Mouse (Mus musculus) retina, adult 2 months (tissue): ENCODE data around the gene Olfr881.

Experiments used
- DNase-seq: peaks from one replicate; pipeline ENCODE4 v3.0.0-alpha.2; 2012; ENCODE audit warnings: low read depth, low spot score

The Olfr881 gene

DNA sequence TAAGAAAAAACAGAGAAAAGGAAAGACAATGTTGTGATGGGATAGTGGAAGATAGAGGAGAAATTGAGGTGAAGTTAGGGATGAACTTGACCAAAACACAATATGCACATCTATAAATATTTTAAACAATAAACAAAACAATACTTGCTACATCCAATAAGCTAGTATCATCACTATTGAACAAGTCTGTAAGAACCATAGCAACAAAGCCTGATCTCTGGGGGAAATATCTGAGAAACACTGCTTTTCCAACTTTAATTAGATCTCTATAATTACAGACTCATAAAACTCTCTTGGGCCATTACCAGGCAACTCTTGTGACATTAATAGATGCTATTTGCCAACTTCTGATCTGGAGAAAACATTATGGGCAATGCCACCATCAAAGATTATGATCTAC lies at the start of gene Olfr881:
Olfr881 (plus strand) TSS at position 301 of the 400 bp plus-strand sequence.
- no peak for DNase-seq

DNA sequence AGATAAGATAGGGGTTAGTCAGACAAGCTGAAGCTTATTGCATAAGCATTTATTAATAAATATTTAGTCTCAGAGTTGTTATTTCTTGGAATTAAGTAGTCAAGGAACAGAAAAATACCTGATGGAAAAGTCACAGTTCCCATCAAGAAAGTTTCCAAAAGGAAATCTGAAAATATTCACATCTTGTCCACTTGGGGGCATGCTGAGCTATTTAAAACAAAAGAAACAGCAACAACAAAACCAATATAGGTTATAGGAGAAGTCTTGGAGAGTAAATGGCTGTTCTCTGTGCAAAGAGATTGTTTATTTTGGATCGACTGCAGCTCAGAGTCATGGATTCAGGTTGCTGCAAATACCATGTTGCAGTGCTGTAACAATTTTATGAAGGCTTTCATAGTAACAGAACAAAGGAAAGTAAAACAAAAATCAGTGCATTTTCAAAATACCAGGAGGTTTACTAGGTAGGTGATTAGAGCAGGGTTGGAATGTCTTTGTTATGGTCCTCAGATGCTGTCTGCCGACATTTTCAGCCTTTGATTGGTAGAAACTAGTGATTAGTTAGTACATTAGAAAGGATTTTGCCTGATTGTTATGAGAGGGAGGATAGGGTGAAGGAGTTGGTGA lies 7.1 kb downstream of the Olfr881 start:
- DNase-seq = no peak

GRCm38 (mm10) chr9:38000021-38000420 lies 8.4 kb downstream of the Olfr881 start:
- peak; percentile 18 for DNase-seq

DNA sequence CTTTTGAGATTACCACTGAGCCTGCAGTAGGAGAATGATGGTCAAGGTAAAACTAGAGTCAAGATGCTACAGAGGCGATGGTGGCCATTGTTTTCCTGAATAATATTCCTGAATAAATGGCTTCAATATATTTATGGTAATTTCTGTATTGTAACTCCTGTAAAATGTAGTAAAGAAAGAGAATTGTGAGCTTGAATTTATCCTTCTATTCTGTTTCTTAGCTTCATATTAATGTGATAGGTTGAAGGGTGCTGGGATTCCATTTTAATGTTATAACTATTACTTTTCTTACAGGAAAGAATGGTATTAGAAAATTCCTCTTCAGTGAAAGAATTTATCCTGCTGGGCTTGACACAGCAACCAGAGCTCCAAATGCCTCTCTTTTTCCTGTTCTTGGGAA lies 33.9 kb downstream of the Olfr881 start, which contains the start of gene Olfr883:
Olfr883 (plus strand) TSS at position 301 of the 400 bp plus-strand sequence.
- DNase-seq = no peak
